Mouse (Mus musculus) neural tube, embryonic 15.5 days (tissue): Measurements from ENCODE around the gene Trip11. TPM values are rescaled to one million over a fixed set of nuclear protein-coding genes. Genes with fewer than 3 reads are reported as not detected.

Experiments used
- ATAC-seq: fragments of 200-750 bp; cut with Nextera tagmentation; 2 replicates; pipeline ENCODE4 v1.8.0; 2017; ENCODE audit warnings: mild to moderate bottlenecking, moderate TSS enrichment, moderate library complexity; ENCODE audit not compliant: low FRiP score
- H3K27ac ChIP-seq: fragments of 300-500 bp; sonication (generic); replicated peaks from 2 replicates; pipeline ENCODE4 v1.5.1; 2015; ENCODE audit warnings: mild to moderate bottlenecking, inconsistent platforms
- H3K27me3 ChIP-seq: fragments of 300-500 bp; sonication (generic); replicated peaks from 2 replicates; pipeline ENCODE4 v1.6.1; 2015; ENCODE audit warnings: inconsistent platforms
- H3K36me3 ChIP-seq: fragments of 300-500 bp; sonication (generic); 2 replicates; pipeline ENCODE4 v1.6.1; 2015; ENCODE audit warnings: inconsistent platforms
- H3K4me1 ChIP-seq: fragments of 300-500 bp; sonication (generic); 2 replicates; pipeline ENCODE4 v1.6.1; 2015; ENCODE audit warnings: inconsistent platforms
- H3K4me2 ChIP-seq: fragments of 300-500 bp; sonication (generic); 2 replicates; pipeline ENCODE4 v1.6.1; 2015; ENCODE audit warnings: inconsistent platforms, mild to moderate bottlenecking, moderate library complexity
- H3K4me3 ChIP-seq: fragments of 300-500 bp; sonication (generic); replicated peaks from 2 replicates; pipeline ENCODE4 v1.5.1; 2015; ENCODE audit warnings: mild to moderate bottlenecking, inconsistent platforms
- H3K9ac ChIP-seq: fragments of 300-500 bp; sonication (generic); replicated peaks from 2 replicates; pipeline ENCODE4 v1.6.1; 2015; ENCODE audit warnings: mild to moderate bottlenecking, inconsistent platforms
- H3K9me3 ChIP-seq: fragments of 300-500 bp; sonication (generic); replicated peaks from 2 replicates; pipeline ENCODE4 v1.6.1; 2016; ENCODE audit warnings: inconsistent platforms
- WGBS: fragments of 180-500 bp; shearing (Covaris S2); methylation state at CpG from one replicate; pipeline ENCODE4 v1.1.7; 2015; ENCODE audit warnings: mixed read lengths; 5-methylcytosine and 5-hydroxymethylcytosine counted together
- polyA plus RNA-seq: library from polyadenylated mRNA; unstranded; fragments of >200 nt; fragmentation: Nextera tagmentation; extraction: Ambion mirVana; gene quantifications from 2 replicates; pipeline ENCODE4 v1.2.1, GENCODE M21; 2015

The Trip11 gene
- polyA plus RNA-seq, 1 experiment from 2014 or later = 23.8 TPM

DNA sequence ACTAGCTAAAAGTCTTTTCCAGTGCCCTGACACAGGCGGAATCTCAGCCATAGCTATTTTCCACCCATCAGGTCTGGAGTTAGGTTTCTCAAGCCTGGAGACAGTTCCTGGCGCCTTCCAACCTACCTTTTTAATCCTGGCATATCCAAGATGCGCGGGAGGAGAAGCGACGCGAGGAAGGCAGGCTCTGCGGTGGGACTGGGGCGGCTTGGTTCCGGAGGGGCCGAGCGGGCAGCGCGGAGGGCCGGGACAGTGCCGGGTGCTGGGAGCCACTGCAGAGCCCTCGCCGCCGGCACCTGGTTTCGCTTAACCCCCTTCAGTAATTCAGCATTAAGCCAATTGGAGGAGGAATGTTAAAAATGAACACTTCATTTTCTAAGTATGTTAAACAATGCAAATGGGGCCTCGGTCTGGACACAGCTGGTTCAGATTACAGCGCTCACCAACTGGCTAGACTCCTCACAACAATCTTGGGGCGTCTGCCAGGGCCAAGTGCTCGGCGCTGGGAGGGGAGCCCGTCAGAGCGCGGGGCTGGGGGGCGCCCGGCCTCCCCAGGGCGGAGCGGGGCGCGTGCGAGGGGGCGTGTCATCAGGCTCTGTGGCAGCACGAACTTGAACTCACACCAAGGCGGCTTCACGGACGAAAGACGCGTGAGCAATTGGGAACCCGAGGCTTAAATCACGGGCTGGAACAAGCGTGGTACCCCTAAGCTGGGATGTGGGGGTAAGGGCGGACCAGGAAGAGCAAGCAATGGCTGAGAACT, 94.3 kb downstream of the Trip11 start, which contains the start of gene Fbln5:
Fbln5 (minus strand) TSS at position 448 of the 763 bp plus-strand sequence.
- peak within 1 kb of the TSS; percentile 53 for H3K4me3 ChIP-seq
- peaks cover 12% of the 10 kb centered on the region; the same call in 1 of the 2 replicates for H3K27me3 ChIP-seq
- H3K9me3 ChIP-seq = no peaks in the 10 kb centered on the region
- peak; percentile 69; the same call in 1 of the 2 replicates for ATAC-seq
- H3K4me1 ChIP-seq = peaks cover 16% of the 10 kb centered on the region
- H3K27ac ChIP-seq = no peak within 1 kb of the TSS
- WGBS = under 1% methylated on average over 46 of the region's 46 CpGs
- H3K4me2 ChIP-seq = peak within 1 kb of the TSS; percentile 99
- H3K9ac ChIP-seq = peak within 1 kb of the TSS; percentile 43
- no peaks in the 10 kb centered on the region for H3K36me3 ChIP-seq

DNA sequence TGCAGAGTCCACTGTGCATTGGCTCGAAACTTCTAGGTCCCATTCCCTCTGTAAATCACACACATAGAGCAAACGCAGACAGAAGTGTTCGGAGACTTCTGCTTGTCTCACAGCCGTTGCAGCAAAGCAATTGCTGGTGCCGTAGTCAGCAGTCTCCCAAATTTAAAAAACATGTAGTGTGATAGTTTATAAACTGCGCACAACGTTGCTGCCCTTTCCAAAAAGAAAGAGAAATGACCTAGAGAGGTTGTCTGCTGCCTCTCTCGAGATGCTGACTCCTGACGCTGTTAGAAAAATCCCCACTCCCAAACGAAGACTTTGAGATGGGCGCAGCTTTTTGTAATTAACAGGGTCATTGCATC, 94.8 kb downstream of the Trip11 start:
- H3K9me3 ChIP-seq = no peaks in the 10 kb centered on the region
- H3K9ac ChIP-seq = peak overlapping the region; percentile 43
- peaks cover 12% of the 10 kb centered on the region; the same call in 1 of the 2 replicates for H3K27me3 ChIP-seq
- no peaks in the 10 kb centered on the region for H3K36me3 ChIP-seq
- peak overlapping the region; percentile 99 for H3K4me2 ChIP-seq
- peak overlapping the region; percentile 53 for H3K4me3 ChIP-seq
- ATAC-seq = no peak
- no peak overlapping the region for H3K27ac ChIP-seq
- 31% methylated on average over 11 of the region's 11 CpGs for WGBS
- peaks cover 16% of the 10 kb centered on the region for H3K4me1 ChIP-seq

DNA sequence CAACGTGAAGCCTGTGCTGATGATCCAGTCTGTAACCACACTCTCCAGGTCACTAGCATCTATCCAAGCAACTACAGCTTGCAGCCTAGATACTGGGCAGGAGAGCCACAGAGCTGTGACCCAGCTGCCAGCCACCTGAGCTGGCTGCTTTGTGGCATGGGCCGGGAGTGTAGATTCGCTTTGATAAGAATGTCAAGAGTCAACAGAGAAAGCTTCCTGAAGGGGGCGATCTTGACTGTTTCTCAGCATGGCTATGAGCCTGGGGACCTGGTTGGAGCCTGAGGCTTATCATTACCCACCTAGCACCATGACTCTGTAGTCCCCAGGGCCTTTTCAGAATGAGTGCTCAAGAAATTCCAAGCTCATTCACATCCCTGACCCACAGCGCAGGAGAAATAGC, 96.3 kb downstream of the Trip11 start:
- ATAC-seq = no peak
- 45% methylated on average over 5 of the region's 5 CpGs for WGBS

DNA sequence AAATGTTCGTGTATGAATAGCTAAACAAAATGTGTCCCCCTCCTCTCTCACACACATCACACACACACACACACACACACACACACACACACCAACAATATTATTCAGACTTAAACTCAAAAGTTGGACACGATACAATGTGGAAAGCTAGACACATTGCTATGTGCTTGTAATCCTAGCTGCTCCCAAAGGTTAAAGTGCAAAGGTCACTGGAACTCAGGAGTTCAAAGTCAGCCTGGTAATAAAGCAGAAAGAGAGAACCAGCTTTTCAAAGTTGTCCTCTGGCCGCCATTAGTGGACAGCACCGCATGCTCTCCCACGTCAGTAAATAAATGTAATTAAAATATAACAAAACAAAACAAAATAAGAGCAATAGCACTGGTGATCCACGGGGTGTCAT, 97.3 kb downstream of the Trip11 start:
- no peak for ATAC-seq
- no peaks in the 10 kb centered on the region for H3K36me3 ChIP-seq
- 89% methylated on average over 6 of the region's 6 CpGs for WGBS
- no peak overlapping the region for H3K4me3 ChIP-seq
- no peaks in the 10 kb centered on the region for H3K9me3 ChIP-seq
- peaks cover 10% of the 10 kb centered on the region; the same call in 1 of the 2 replicates for H3K27me3 ChIP-seq
- no peak overlapping the region for H3K4me2 ChIP-seq
- H3K9ac ChIP-seq = no peak overlapping the region
- H3K27ac ChIP-seq = no peak overlapping the region
- peaks cover 16% of the 10 kb centered on the region for H3K4me1 ChIP-seq

More for the DNA sequence above, 96.3 kb downstream of the Trip11 start:
- no peak overlapping the region for H3K27ac ChIP-seq
- no peak overlapping the region for H3K4me2 ChIP-seq
- H3K4me1 ChIP-seq = peaks cover 16% of the 10 kb centered on the region
- H3K9me3 ChIP-seq = no peaks in the 10 kb centered on the region
- no peak overlapping the region for H3K9ac ChIP-seq
- no peak overlapping the region for H3K4me3 ChIP-seq
- H3K36me3 ChIP-seq = no peaks in the 10 kb centered on the region
- peaks cover 12% of the 10 kb centered on the region; the same call in 1 of the 2 replicates for H3K27me3 ChIP-seq

DNA sequence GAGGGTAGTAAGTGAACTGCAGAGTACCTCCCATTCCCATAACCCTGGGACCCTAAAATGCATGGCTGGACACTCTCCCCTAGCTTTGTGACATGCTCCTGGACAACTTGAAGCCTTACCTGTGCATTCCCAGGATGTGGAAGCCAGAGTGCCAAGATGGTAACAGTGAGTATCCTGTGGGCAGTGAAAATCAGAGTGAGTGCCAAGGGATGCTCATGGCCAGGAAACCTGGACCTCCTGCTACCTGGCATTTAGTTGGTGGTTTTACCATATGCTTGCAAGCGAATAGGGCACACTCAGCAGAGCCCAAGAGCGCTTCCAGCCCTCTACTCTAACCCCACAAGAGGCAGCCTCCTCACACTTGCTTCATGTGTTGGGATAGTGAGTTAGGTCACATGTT, 98.6 kb downstream of the Trip11 start:
- Histone ChIP-seq H3K36me3 (no peaks in the 10 kb centered on the region), H3K4me2 (no peak overlapping the region), H3K4me1 (peaks cover 14% of the 10 kb centered on the region), H3K4me3 (no peak overlapping the region), H3K9me3 (no peaks in the 10 kb centered on the region), H3K27ac (no peak overlapping the region), H3K27me3 (peaks cover 3% of the 10 kb centered on the region; the same call in 1 of the 2 replicates), H3K9ac (no peak overlapping the region)
- ATAC-seq = no peak
- WGBS = 86% methylated on average over 2 of the region's 2 CpGs

DNA sequence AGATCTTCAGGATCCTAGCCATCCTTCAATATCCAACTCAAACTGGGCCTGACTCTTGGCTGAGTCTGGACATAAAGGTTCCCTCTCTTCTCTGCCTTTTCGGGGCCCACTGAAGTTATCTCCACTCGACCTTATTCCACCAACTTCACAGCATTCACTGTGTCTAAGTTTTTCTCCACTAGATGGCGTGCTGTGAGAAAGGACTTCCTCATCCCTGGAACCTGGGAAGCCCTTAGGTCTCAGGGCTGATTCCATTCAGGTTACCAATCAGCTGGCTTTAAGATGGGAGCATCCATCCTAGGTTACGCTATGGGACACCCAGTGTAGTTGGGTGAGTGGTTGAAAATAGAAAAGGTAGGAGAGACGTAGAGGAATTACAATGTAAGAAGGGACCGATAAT, 101.9 kb downstream of the Trip11 start:
- no peak overlapping the region for H3K4me2 ChIP-seq
- no peak overlapping the region for H3K9ac ChIP-seq
- WGBS = 70% methylated on average over 6 of the region's 6 CpGs
- no peak overlapping the region for H3K4me3 ChIP-seq
- H3K36me3 ChIP-seq = no peaks in the 10 kb centered on the region
- H3K27ac ChIP-seq = no peak overlapping the region
- H3K9me3 ChIP-seq = no peaks in the 10 kb centered on the region
- H3K4me1 ChIP-seq = no peaks in the 10 kb centered on the region
- no peak for ATAC-seq
- no peaks in the 10 kb centered on the region for H3K27me3 ChIP-seq

DNA sequence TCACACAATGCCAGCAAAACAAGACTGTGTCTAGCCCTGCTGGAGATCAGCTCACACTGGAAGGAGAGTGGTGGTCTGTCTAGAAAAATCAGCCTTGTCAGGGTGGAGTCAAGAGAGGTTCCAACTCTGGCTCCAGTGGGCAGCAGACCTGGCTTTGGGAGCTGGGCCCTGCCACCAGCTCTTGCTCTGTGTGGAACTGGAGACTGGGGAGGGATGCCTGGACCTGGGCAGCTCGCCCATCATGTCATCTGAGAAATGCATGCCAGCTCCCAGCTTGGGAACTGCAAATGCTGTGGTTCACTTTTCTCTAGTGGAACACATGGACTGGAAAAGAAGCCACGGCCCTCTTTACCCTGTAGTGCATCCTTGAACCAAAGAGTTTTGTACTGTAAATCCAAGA, 102.6 kb downstream of the Trip11 start:
- no peak overlapping the region for H3K27ac ChIP-seq
- 63% methylated on average over 2 of the region's 2 CpGs for WGBS
- H3K9ac ChIP-seq = no peak overlapping the region
- no peak overlapping the region for H3K4me2 ChIP-seq
- H3K4me1 ChIP-seq = no peaks in the 10 kb centered on the region
- no peak for ATAC-seq
- H3K9me3 ChIP-seq = no peaks in the 10 kb centered on the region
- H3K36me3 ChIP-seq = no peaks in the 10 kb centered on the region
- H3K4me3 ChIP-seq = no peak overlapping the region
- H3K27me3 ChIP-seq = no peaks in the 10 kb centered on the region

DNA sequence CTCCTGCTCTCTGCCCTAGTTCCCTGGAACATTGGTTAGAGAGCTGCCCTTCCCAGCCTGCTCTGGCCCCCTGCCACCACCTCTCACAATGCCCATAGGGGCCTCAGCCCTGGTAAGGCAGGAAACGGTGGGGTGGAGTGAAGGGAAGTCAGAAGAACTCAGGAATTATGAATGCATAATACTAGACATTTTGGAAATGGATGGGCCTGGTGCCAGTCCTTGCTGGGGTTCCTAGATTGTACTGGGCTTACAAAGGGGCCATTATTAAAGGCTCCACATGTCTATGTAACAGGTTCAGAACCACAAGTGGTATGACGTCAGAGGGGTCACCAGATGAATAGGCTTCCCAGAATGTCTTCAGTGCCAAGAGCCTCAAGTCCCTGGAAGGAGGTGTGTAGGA, 105.7 kb downstream of the Trip11 start:
- no peak overlapping the region for H3K27ac ChIP-seq
- H3K4me2 ChIP-seq = no peak overlapping the region
- no peaks in the 10 kb centered on the region for H3K36me3 ChIP-seq
- no peaks in the 10 kb centered on the region for H3K9me3 ChIP-seq
- no peaks in the 10 kb centered on the region for H3K4me1 ChIP-seq
- ATAC-seq = no peak
- no peak overlapping the region for H3K4me3 ChIP-seq
- H3K9ac ChIP-seq = no peak overlapping the region
- 75% methylated on average over 2 of the region's 2 CpGs for WGBS
- H3K27me3 ChIP-seq = no peaks in the 10 kb centered on the region

DNA sequence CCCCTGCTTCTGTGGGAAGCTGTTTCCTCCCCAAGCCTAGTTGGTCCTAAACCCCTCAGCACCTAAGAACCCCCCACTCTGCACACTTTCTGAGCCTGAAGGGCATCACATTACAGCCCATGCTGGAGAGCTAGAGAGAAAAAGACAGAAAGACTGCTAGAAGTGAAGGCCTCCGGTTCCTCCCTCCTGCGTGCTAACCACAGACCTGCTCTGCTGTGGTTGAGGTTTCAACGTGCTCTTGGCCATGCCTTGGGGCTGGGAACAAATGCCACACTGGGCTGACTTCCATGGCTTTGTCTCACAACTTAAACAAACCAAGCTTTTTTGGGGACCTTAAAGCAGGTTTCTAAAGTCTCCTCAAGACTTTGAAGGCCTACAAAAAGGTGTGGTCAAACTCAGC, 110.6 kb downstream of the Trip11 start:
- Histone ChIP-seq H3K4me1 (0 out of 2 replicates have a peak, but pooled peaks cover 4% of the 10 kb centered on the region), H3K9ac (no peak overlapping the region), H3K4me2 (no peak overlapping the region), H3K36me3 (no peaks in the 10 kb centered on the region), H3K27ac (no peak overlapping the region), H3K9me3 (no peaks in the 10 kb centered on the region), H3K4me3 (no peak overlapping the region), H3K27me3 (no peaks in the 10 kb centered on the region)
- 85% methylated on average over 3 of the region's 3 CpGs for WGBS
- no peak for ATAC-seq

DNA sequence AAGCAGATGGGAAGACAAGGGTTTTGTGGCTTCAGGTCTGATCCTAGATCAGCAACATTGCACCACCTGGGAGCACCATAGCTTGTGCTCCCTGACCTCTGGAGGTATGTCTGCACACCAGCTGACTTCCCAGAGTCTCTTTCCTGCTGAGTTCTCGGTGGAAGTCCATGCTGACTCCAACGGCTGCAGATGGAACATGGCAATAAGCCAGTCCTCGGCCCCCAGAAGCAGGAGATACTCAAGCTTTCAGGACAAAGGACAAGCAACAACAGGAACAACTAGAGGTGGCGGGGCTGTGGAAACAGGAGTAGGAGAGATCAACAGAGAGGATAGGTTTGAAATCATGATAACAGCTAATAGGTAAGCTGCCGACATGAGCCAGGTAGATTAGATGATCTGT, 111.3 kb downstream of the Trip11 start:
- ATAC-seq = no peak
- H3K4me2 ChIP-seq = no peak overlapping the region
- no peaks in the 10 kb centered on the region for H3K27me3 ChIP-seq
- no peaks in the 10 kb centered on the region for H3K36me3 ChIP-seq
- no peak overlapping the region for H3K4me3 ChIP-seq
- 80% methylated on average over 5 of the region's 5 CpGs for WGBS
- no peaks in the 10 kb centered on the region for H3K9me3 ChIP-seq
- 0 out of 2 replicates have a peak, but pooled peaks cover 4% of the 10 kb centered on the region for H3K4me1 ChIP-seq
- H3K27ac ChIP-seq = no peak overlapping the region
- H3K9ac ChIP-seq = no peak overlapping the region

DNA sequence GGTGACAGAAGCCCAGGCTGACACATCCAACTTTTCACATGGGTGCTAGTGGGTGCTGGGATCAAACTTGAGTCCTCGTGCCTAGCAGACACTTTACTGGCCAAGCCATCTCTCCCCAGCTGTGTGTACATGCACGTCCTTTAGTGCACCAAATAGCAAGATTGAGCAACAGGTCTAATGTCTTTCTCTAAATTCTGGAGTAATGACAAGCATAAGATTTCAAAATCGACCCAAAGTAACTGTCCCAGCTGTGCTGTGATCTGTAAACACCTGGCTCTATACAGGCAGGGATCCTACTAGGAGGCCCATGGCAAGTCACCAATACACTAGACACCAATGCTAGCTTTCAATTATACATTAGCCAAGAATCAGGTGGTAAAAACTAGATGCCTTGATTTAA, 112.0 kb downstream of the Trip11 start:
- Histone ChIP-seq H3K27me3 (no peaks in the 10 kb centered on the region), H3K4me2 (no peak overlapping the region), H3K27ac (no peak overlapping the region), H3K4me3 (no peak overlapping the region), H3K9me3 (no peaks in the 10 kb centered on the region), H3K9ac (no peak overlapping the region), H3K36me3 (no peaks in the 10 kb centered on the region), H3K4me1 (0 out of 2 replicates have a peak, but pooled peaks cover 4% of the 10 kb centered on the region)
- 87% methylated on average over 3 of the region's 3 CpGs for WGBS
- no peak for ATAC-seq

DNA sequence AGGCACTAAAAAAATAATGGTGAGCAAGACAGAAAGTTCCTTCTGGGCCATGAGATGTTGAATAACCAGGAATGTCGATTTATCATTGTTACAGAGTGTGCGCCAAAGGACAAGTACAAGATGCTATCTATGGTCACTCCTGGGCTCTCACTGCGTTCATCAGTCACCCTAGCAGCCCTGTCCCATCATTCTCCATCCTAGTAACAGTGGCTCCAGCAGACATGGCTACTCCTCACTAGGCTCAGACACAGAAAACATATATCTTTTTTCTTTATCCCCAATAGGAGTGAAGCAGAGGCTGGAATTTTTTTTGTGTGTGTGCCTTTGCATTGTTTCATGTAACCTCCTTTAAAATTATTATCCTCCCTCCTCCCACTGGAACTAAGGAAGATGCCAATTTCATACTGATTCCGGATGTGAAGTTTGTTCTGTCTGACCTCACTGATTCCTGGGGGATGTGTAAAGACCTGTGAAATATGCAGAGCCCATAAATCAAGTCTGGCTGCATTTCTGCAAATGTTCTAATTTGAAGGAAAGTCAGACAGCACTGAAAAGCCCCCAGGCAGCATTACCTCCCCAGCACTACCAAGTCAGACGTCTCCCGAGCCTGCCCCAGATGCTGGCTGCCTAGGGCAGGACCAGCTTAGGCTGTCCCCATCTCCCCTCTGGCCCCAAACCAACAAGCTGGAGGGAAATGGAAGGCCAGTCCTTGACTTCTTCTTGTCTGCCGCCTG, 114.7 kb downstream of the Trip11 start:
- 58% methylated on average over 7 of the region's 7 CpGs for WGBS
- H3K9ac ChIP-seq = no peak overlapping the region
- 0 out of 2 replicates have a peak, but pooled peaks cover 4% of the 10 kb centered on the region for H3K4me1 ChIP-seq
- H3K36me3 ChIP-seq = no peaks in the 10 kb centered on the region
- no peak overlapping the region for H3K4me3 ChIP-seq
- ATAC-seq = no peak
- no peaks in the 10 kb centered on the region for H3K27me3 ChIP-seq
- no peaks in the 10 kb centered on the region for H3K9me3 ChIP-seq
- H3K27ac ChIP-seq = no peak overlapping the region
- no peak overlapping the region for H3K4me2 ChIP-seq
